Mouse (Mus musculus): ENCODE data around the gene Gtsf2.
"Not testable (repeated sequence)": the region's sequence is repeated elsewhere in the genome, so short reads cannot be mapped to it uniquely, and the experiment has no call there.

The Gtsf2 gene
- long read RNA-seq, experiment 1 = 0 reads
- long read RNA-seq, experiment 2, partial matches to known transcripts = 0 of 1 reads
- long read RNA-seq, experiment 2, other reads (novel, unspliced or antisense) = 1 of 1 reads

GRCm38 (mm10) chr15:103448369-103448768, at the start of gene Gtsf2:
Gene Gtsf2, minus strand, starts transcription at chr15:103448469.
- intact Hi-C loops (cut with DNase I) = no loop called here

- intact Hi-C loops (cut with DNase I) = no loop called here
These were observed 48.2 kb upstream of the Gtsf2 start for GRCm38 (mm10) chr15:103496204-103497140.

GRCm38 (mm10) chr15:103488336-103488735, 40.1 kb upstream of the Gtsf2 start:
- intact Hi-C loops (cut with DNase I) = no loop called here

GRCm38 (mm10) chr15:103486658-103487057, 38.4 kb upstream of the Gtsf2 start:
- intact Hi-C loops (cut with DNase I) = no loop called here

- intact Hi-C loops (cut with DNase I) = no loop called here
These were observed 36.8 kb upstream of the Gtsf2 start for GRCm38 (mm10) chr15:103485106-103485505.

- intact Hi-C loops (cut with DNase I) = loop anchor here (5.0 kb wide), 2 partner anchors 48 to 68 kb away; no protein-coding TSS in a partner anchor
These were observed 36.2 kb upstream of the Gtsf2 start for GRCm38 (mm10) chr15:103484490-103484889.

- intact Hi-C loops (cut with DNase I) = loop anchor here (5.0 kb wide), 2 partner anchors 50 to 70 kb away; no protein-coding TSS in a partner anchor
These were observed 34.2 kb upstream of the Gtsf2 start for GRCm38 (mm10) chr15:103482488-103482887.

GRCm38 (mm10) chr15:103480129-103480528, 31.9 kb upstream of the Gtsf2 start:
- intact Hi-C loops (cut with DNase I) = loop anchor here (5.0 kb wide), 2 partner anchors 52 to 72 kb away; no protein-coding TSS in a partner anchor

- intact Hi-C loops (cut with DNase I) = no loop called here
These were observed 30.9 kb upstream of the Gtsf2 start for GRCm38 (mm10) chr15:103479080-103479606.

- intact Hi-C loops (cut with DNase I) = no loop called here
These were observed 25.5 kb upstream of the Gtsf2 start for GRCm38 (mm10) chr15:103473769-103474168.

- intact Hi-C loops (cut with DNase I) = no loop called here
These were observed 24.9 kb upstream of the Gtsf2 start for GRCm38 (mm10) chr15:103473182-103473581.

- intact Hi-C loops (cut with DNase I) = no loop called here
These were observed 24.0 kb upstream of the Gtsf2 start for GRCm38 (mm10) chr15:103472265-103472664.

- intact Hi-C loops (cut with DNase I) = no loop called here
These were observed 23.4 kb upstream of the Gtsf2 start for GRCm38 (mm10) chr15:103471488-103472194.

GRCm38 (mm10) chr15:103462539-103463261, 14.4 kb upstream of the Gtsf2 start:
- intact Hi-C loops (cut with DNase I) = no loop called here

- intact Hi-C loops (cut with DNase I) = no loop called here
These were observed 6.2 kb upstream of the Gtsf2 start for GRCm38 (mm10) chr15:103454449-103454848.

- intact Hi-C loops (cut with DNase I) = no loop called here
These were observed 5.4 kb upstream of the Gtsf2 start, which contains the start of gene Nckap1l for GRCm38 (mm10) chr15:103453551-103454218. Gene Nckap1l, plus strand, starts transcription at chr15:103453794.

- intact Hi-C loops (cut with DNase I) = not testable (repeated sequence)
These were observed 2.3 kb downstream of the Gtsf2 start for GRCm38 (mm10) chr15:103445966-103446365.

- intact Hi-C loops (cut with DNase I) = no loop called here
These were observed 18.0 kb downstream of the Gtsf2 start, which contains the start of gene Gtsf1 for GRCm38 (mm10) chr15:103430241-103430640. Gene Gtsf1, minus strand, starts transcription at chr15:103430470.

- intact Hi-C loops (cut with DNase I) = no loop called here
These were observed 21.3 kb downstream of the Gtsf2 start for GRCm38 (mm10) chr15:103427017-103427416.

- intact Hi-C loops (cut with DNase I) = not testable (repeated sequence)
These were observed 42.7 kb downstream of the Gtsf2 start for GRCm38 (mm10) chr15:103405586-103405985.
